Mouse (Mus musculus): ENCODE data around the gene Hoxc8.

Gene Hoxc8

GRCm38 (mm10) chr15:102981379-102982288 lies 8.8 kb upstream of the Hoxc8 start:
- no peak for DNase-seq (ENCODE audit: low spot score in 2 of 2)

GRCm38 (mm10) chr15:102983716-102984115 lies 6.7 kb upstream of the Hoxc8 start:
- no peak for DNase-seq (ENCODE audit: low spot score in 2 of 2)

DNA sequence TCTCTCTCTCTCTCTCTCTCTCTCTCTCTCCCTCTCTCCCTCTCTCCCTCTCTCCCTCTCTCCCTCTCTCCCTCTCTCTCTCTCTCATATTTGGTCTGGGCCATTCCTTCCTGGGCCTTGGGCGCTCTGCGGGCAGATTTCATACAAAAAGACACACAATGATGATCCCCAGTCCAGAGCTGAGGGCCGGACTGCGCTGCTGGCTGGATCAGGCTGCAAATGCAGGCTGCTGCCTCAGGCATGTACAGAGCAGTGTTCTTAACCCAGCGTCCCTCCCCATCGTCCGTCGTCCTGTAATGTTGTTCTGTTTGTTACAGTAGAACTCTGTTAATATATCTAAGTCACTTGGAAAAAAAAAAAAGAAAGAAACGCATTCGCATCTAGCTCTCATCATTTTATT lies 5.9 kb upstream of the Hoxc8 start:
- DNase-seq (ENCODE audit: low spot score in 2 of 2), result no peak

- DNase-seq (ENCODE audit: low spot score in 2 of 2), result no peak
These were observed 5.5 kb upstream of the Hoxc8 start for GRCm38 (mm10) chr15:102984925-102985324.

DNA sequence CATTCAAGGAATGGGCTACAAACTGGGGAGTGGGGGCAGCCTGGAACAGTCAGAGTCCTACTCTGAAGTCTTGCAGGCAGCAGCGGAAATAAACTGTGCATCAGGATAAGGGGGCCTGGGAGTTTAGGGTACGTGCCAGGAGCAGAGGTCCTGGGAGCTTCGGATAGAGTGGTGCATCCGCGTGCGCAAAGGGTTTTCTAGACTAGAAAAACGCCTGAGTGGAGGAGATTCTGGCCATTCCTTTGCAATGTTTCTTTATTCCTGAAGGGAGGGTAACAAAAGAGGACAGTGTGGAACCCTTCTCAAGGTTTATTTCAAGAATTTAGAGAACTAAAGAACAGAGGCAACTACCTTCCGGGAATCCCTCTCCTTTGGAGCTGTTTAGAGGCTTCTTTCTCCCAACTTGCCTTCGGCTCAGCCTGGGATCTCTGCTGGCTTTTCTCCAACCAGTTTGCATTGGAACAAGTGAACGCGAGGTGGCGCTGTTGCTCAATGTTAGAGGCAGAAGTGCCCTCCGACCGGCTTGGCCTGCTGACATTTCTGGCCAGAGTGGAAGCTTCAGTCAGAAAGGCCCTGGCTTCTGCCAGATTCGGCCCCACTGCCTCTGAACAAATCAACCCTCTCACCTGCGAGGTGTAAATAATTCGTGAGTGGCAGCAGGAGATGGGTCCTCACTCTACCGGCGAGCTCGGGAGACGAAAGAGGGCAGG lies 3.1 kb upstream of the Hoxc8 start:
- peak; percentile 79 to 84 for DNase-seq (ENCODE audit: low spot score in 2 of 2)

GRCm38 (mm10) chr15:102988078-102988477 lies 2.3 kb upstream of the Hoxc8 start:
- no peak for DNase-seq (ENCODE audit: low spot score in 2 of 2)

GRCm38 (mm10) chr15:102991782-102992181 lies 1.4 kb downstream of the Hoxc8 start:
- no peak for DNase-seq (ENCODE audit: low spot score in 2 of 2)

GRCm38 (mm10) chr15:102992206-102992605 lies 1.8 kb downstream of the Hoxc8 start:
- no peak for DNase-seq (ENCODE audit: low spot score in 2 of 2)

DNA sequence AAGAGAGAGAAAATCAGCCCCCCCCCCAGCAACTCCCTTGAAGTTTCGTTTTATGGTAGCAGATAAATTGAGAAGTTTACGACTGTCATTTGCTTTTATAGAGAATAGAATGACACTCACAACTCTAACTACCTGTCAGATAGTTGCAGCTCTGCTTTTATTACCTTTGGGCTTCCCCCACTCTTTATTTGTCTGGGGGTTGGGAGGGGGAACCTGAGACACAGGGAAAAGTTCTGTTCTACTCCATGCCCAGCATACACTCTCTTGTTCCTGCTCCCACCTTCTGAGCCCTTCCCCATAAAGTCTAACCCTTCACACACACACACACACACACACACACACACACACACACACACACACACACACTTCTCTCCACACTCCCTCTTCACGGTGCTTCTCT lies 2.5 kb downstream of the Hoxc8 start:
- DNase-seq (ENCODE audit: low spot score in 2 of 2), result no peak

GRCm38 (mm10) chr15:102996548-102996947 lies 6.1 kb downstream of the Hoxc8 start:
- DNase-seq (ENCODE audit: low spot score in 2 of 2), result no peak

DNA sequence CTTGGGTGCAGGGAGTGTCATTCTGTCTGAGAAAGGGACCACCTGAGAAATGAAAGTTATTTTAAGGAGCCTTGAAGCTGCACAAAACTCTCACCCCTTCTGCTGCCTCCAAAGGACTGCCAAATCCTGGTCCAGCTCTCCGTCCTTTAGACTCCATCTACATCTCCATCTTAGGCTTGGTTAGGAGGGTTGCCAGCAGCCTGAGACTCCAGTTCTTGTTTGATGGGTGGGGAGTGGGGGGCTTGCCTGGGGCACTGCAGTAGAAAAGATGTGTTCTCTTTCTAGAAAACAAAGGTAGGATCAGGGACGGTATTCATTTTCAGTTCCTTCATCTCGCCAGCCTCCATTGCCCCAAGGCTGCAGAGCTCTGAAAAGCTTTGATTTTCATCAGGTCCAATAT lies 7.0 kb downstream of the Hoxc8 start:
- no peak for DNase-seq (ENCODE audit: low spot score in 2 of 2)

- DNase-seq (ENCODE audit: low spot score in 2 of 2), result no peak
These were observed 7.5 kb downstream of the Hoxc8 start, which contains the start of gene Hoxc6 for GRCm38 (mm10) chr15:102997939-102998355. Hoxc6 (plus strand) TSS chr15:102998257.

DNA sequence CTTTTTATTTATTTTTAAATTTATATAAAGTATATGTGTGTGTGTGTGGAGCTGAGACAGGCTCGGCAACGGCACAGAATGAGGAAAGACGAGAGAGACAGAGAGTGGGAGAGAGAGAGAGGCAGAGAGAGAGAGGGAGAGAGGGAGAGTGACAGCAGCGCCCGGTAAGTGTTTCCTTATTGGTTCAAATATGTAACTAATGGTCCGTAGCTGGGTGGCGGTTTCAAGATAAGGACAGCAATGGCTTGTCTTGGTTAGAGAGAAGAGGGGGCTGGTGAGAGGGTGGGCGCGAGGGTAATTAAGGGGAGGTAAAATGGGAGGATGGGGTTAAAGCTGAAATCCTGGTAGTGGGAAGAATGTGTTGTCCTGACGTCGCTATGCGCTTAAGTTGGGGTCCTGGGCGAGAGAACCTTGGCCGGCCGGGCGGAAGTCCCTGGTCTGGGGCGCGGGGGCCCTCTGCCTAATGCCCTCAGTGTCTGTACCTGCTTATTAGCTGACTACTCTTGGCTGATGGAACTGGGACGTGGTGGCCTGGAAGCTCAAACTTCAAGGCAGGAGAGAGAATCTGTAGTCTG lies 8.3 kb downstream of the Hoxc8 start:
- DNase-seq (ENCODE audit: low spot score in 2 of 2), result no peak

DNA sequence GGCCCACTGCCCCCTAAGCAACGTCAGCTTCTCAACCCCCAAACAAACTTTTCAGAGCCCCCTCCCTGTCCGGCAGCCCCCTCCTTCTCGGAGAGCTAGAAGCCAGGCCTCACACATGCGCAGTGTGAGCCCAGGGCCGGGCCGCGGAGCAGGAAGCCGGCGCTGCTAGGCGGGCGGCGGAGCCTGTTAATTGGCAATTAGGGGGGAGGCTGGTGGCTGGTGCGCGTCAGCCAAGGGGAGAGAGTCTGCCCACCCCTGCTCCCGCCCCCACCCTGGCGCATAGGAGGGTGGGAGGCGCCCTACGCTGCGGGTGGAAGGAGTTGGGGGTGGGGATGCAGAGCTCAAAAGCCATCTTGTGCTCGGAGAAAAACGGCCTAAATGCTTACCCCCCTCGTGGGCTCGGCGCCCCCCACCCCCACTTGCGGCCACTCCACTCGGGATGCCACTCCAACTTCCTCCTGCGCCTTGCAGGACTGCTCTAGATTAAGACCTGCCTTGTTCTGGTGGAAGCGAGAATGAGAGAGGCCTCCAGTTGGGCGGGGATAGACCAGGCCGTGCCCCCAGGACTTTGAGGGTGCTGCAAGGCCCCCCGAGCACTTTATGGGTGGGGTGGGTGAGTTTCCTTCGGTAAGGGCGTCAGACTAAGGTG lies 8.9 kb downstream of the Hoxc8 start:
- DNase-seq (ENCODE audit: low spot score in 2 of 2), result peak; percentile 68 to 69

DNA sequence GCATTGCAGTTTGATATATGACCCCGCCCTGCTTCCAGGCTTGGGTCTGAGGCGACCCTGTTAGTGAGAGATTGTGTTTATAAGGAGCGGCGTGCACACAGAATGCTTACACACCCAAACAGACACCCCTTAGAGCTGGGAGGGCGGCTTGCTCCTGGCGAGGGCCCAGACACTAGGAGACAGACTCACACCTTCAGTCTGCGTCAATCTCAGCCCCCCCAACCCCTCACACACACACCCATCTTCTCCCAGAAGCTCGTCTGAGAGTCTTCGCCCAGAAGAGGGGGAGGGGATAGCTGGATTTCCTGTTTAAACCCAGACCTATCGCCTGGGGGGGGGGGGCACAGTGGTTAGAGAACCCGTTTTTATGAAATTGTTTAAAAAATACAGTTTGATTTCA lies 9.5 kb downstream of the Hoxc8 start:
- peak in 1 of 2 experiments; percentile 44 for DNase-seq (ENCODE audit: low spot score in 2 of 2)

DNA sequence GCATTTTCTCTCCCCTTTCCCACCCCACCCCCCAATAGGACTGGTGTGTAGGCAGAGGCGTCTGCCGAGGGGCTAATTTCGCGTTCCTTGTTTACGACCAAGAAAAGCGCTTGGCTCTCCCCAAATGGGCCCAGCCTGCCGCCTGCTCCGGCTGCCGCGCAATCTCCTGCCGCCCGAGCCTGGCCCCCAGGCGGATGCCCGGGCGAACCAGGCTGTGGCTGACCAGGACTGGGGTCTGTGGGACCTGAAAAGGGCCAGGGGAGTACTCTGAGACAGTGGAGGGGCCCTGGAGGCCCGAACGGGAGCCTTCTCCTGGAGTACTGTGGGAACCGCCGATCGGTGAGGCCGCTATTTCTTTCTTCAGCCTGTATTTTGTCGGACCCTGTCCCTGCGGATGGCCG lies 10.1 kb downstream of the Hoxc8 start:
- no peak for DNase-seq (ENCODE audit: low spot score in 2 of 2)

- no peak for DNase-seq (ENCODE audit: low spot score in 2 of 2)
These were observed 11.0 kb downstream of the Hoxc8 start for GRCm38 (mm10) chr15:103001370-103001769.

DNA sequence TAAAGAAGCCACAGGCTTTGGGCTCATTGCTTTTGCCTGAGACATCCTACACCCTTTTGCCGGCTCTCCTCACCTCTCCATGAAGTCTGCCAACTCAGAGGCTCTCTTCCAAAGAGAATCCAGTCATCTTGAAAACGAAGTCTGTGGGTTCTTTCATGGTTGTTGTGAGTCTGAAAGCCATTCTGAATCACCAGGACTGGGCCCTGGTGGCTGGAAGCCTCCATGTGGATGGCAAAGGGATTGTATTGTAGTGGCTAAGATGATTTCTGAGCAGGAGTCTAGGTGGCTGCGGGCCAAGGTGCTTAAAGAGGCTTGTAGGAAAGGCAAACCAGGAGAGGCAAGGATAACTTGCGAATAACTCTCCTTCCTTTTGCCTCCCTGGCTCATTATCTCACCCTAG lies 11.7 kb downstream of the Hoxc8 start:
- no peak for DNase-seq (ENCODE audit: low spot score in 2 of 2)

- DNase-seq (ENCODE audit: low spot score in 2 of 2), result no peak
These were observed 12.5 kb downstream of the Hoxc8 start for GRCm38 (mm10) chr15:103002821-103003448.

DNA sequence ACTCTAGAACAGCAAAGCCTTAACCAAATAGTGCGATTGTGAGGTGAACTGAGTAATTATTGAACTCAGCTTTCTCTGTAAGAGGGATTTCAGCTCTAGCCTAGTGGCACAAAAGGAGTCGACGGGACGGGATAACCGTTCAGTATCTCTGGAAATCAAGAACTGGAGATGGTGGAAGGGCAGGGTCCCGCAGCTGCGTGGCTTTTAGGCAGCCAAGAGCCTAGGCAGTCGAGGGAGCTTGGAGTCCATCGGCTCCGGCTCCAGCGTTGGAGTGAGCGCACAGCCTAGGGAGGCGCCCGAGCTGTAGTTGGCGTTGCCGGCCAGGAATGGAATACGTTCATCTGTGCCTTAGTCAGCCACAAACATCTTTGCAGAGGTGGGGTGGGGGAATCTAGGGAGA lies 14.9 kb downstream of the Hoxc8 start:
- no peak for DNase-seq (ENCODE audit: low spot score in 2 of 2)

GRCm38 (mm10) chr15:103005797-103006196 lies 15.4 kb downstream of the Hoxc8 start:
- no peak for DNase-seq (ENCODE audit: low spot score in 2 of 2)

- no peak for DNase-seq (ENCODE audit: low spot score in 2 of 2)
These were observed 15.9 kb downstream of the Hoxc8 start for GRCm38 (mm10) chr15:103006326-103006725.
